Mouse (Mus musculus) cortical plate, adult 2 months (tissue): Measurements from ENCODE around the gene Gpr182.

Source experiments
- CTCF ChIP-seq: fragments of 200-500 bp; IDR thresholded peaks from 2 replicates; pipeline ENCODE4 v1.5.1; 2011; ENCODE audit warnings: mild to moderate bottlenecking, control low read depth, low read length; ENCODE audit not compliant: insufficient read depth; ENCODE audit errors: extremely low read depth
- POLR2A ChIP-seq: fragments of 200-500 bp; IDR thresholded peaks from 2 replicates; pipeline ENCODE4 v1.6.1; 2011; ENCODE audit warnings: mild to moderate bottlenecking, low read length, control low read depth; ENCODE audit not compliant: insufficient read depth; ENCODE audit errors: extremely low read depth

- TF ChIP-seq CTCF = no peak
- TF ChIP-seq POLR2A = no peak
Observed at GRCm38 (mm10) chr10:127755246-127755645, 3.7 kb upstream of the Gpr182 start.
